Mouse (Mus musculus): ENCODE data around the gene Tppp2.

- TF ChIP-seq EP300 (IDR thresholded peaks at IDR 0.05; ENCODE audit: low read depth) (no peak), CTCF (IDR thresholded peaks at IDR 0.05; ENCODE audit: low read depth) (no peak)
These were observed 14.4 kb upstream of the Tppp2 start for GRCm38 (mm10) chr14:51903782-51904181.

Data from liver, postnatal 0 days (tissue).